Mouse (Mus musculus) CH12.LX (cell line): Measurements from ENCODE around the gene Rcc1l. TPM values are rescaled to one million over a fixed set of nuclear protein-coding genes. Genes with fewer than 3 reads are reported as not detected.

Experiments used
- DNase-seq: peaks from one replicate; pipeline ENCODE4 v3.0.0-alpha.2; 2013; ENCODE audit errors: extremely low read depth
- H3K27ac ChIP-seq: 2 replicates; pipeline ENCODE4 v1.5.1; 2012; ENCODE audit warnings: low read depth, mild to moderate bottlenecking, control low read depth, moderate library complexity; ENCODE audit not compliant: insufficient read depth
- H3K27me3 ChIP-seq: replicated peaks from 2 replicates; pipeline ENCODE3; 2012; ENCODE audit warnings: inconsistent platforms
- H3K36me3 ChIP-seq, 2 experiments: replicated peaks in 1 of 2; 2 replicates each; pipeline versions ENCODE3 to v1.6.1; 2012; ENCODE audit warnings: inconsistent platforms in 1 of 2, low read length in 1 of 2, mild to moderate bottlenecking in 1 of 2, mixed read lengths in 1 of 2, moderate library complexity in 1 of 2; ENCODE audit not compliant: control insufficient read depth in 1 of 2, insufficient read depth in 1 of 2
- H3K4me1 ChIP-seq, 2 experiments: 2 replicates each; pipeline ENCODE4 v1.6.1; 2012; ENCODE audit warnings: inconsistent platforms in 1 of 2, moderate library complexity in 1 of 2; ENCODE audit not compliant: insufficient read depth in 2 of 2, control insufficient read depth in 1 of 2
- H3K4me2 ChIP-seq: 2 replicates; pipeline ENCODE4 v1.6.1; 2012; ENCODE audit warnings: low read depth, mild to moderate bottlenecking, control low read depth; ENCODE audit not compliant: poor library complexity, insufficient read depth, severe bottlenecking
- H3K4me3 ChIP-seq, 3 experiments: fragments of 150-350 bp in 1 of 3; sonication (generic) in 1 of 3; replicated peaks in 1 of 3; 2 replicates each; pipeline versions ENCODE3 to v1.5.1; 2011 to 2012; ENCODE audit warnings: low read depth in 2 of 3, low read length in 2 of 3, mild to moderate bottlenecking in 2 of 3, moderate library complexity in 2 of 3, control low read depth in 1 of 3, improper control_type of control experiment in 1 of 3, inconsistent platforms in 1 of 3, mixed read lengths in 1 of 3; ENCODE audit not compliant: poor library complexity in 1 of 3
- H3K79me2 ChIP-seq: replicated peaks from 2 replicates; pipeline ENCODE4 v1.6.1; 2012; ENCODE audit warnings: mild to moderate bottlenecking, moderate library complexity; ENCODE audit not compliant: control insufficient read depth, poor library complexity, insufficient read depth, severe bottlenecking; ENCODE audit errors: extremely low read depth
- H3K9ac ChIP-seq: 2 replicates; pipeline ENCODE4 v1.6.1; 2012; ENCODE audit warnings: low read depth, mild to moderate bottlenecking, control low read depth, moderate library complexity; ENCODE audit not compliant: insufficient read depth
- H3K9me3 ChIP-seq: replicated peaks from 2 replicates; pipeline ENCODE3; 2012; ENCODE audit warnings: low read length, inconsistent platforms, mixed read lengths
- BHLHE40 ChIP-seq: IDR thresholded peaks from 2 replicates; pipeline ENCODE4 v1.6.1; 2011; ENCODE audit warnings: mild to moderate bottlenecking, low read depth, low read length, improper control_type of control experiment
- E2F4 ChIP-seq: IDR thresholded peaks from 2 replicates; pipeline ENCODE4 v1.6.1; 2011; ENCODE audit warnings: low read depth, low read length, improper control_type of control experiment; ENCODE audit not compliant: insufficient replicate concordance
- ETS1 ChIP-seq: conservative IDR thresholded peaks from 2 replicates; pipeline ENCODE4 v1.6.1; 2012; ENCODE audit warnings: low read depth, mild to moderate bottlenecking, inconsistent platforms, low read length, improper control_type of control experiment, moderate library complexity
- GABPA ChIP-seq: IDR thresholded peaks from 2 replicates; pipeline ENCODE4 v1.6.1; 2012; ENCODE audit warnings: low read depth, low read length, improper control_type of control experiment, inconsistent platforms; ENCODE audit not compliant: insufficient replicate concordance
- HCFC1 ChIP-seq: IDR thresholded peaks from 2 replicates; pipeline ENCODE4 v1.6.1; 2012; ENCODE audit warnings: low read depth, mild to moderate bottlenecking, inconsistent platforms, low read length, improper control_type of control experiment
- KAT2A ChIP-seq: IDR thresholded peaks from 2 replicates; pipeline ENCODE4 v1.6.1; 2012; ENCODE audit warnings: low read length, improper control_type of control experiment, inconsistent platforms; ENCODE audit not compliant: insufficient replicate concordance
- MAFK ChIP-seq: IDR thresholded peaks from 2 replicates; pipeline ENCODE4 v1.6.1; 2011; ENCODE audit warnings: low read length, improper control_type of control experiment; ENCODE audit not compliant: insufficient replicate concordance
- MAZ ChIP-seq: IDR thresholded peaks from 2 replicates; pipeline ENCODE4 v1.6.1; 2012; ENCODE audit warnings: low read depth, mild to moderate bottlenecking, inconsistent platforms, low read length, improper control_type of control experiment, moderate library complexity
- MXI1 ChIP-seq: IDR thresholded peaks from 2 replicates; pipeline ENCODE4 v1.6.1; 2011; ENCODE audit warnings: mild to moderate bottlenecking, low read depth, low read length, improper control_type of control experiment
- PAX5 ChIP-seq: IDR thresholded peaks from 2 replicates; pipeline ENCODE4 v1.6.1; 2012; ENCODE audit warnings: low read length, inconsistent platforms, mixed read lengths
- POLR2A ChIP-seq: IDR thresholded peaks from 2 replicates; pipeline ENCODE4 v1.6.1; 2011; ENCODE audit warnings: low read depth, mild to moderate bottlenecking, improper control_type of control experiment, low read length
- POLR2AphosphoS2 ChIP-seq: IDR thresholded peaks from 2 replicates; pipeline ENCODE4 v1.6.1; 2011; ENCODE audit warnings: low read depth, low read length, improper control_type of control experiment
- RCOR1 ChIP-seq: conservative IDR thresholded peaks from 2 replicates; pipeline ENCODE4 v1.6.1; 2012; ENCODE audit warnings: low read depth, mild to moderate bottlenecking, inconsistent platforms, low read length, improper control_type of control experiment
- SIN3A ChIP-seq: IDR thresholded peaks from 2 replicates; pipeline ENCODE4 v1.6.1; 2012; ENCODE audit warnings: low read length, improper control_type of control experiment, inconsistent platforms
- TBP ChIP-seq: conservative IDR thresholded peaks from 2 replicates; pipeline ENCODE4 v1.6.1; 2011; ENCODE audit warnings: low read depth, low read length, improper control_type of control experiment
- dilution Hi-C: fragments of 300-500 bp; cut with MboI; formaldehyde crosslinking; loops from 2 replicates; pipeline ENCODE4 v1.14.3; 2020; ENCODE audit warnings: low sequenced_read_pairs; ENCODE audit not compliant: extremely low pct_unique_long_range_greater_than_20kb, extremely low pct_ligation_motif_present
- in situ Hi-C: fragments of 300-500 bp; cut with MboI; formaldehyde crosslinking; loops from 3 replicates; pipeline ENCODE4 v1.14.3; 2019; ENCODE audit warnings: low sequenced_read_pairs, low pct_ligation_motif_present, low pct_unique_long_range_greater_than_20kb, mixed read lengths
- polyA plus RNA-seq: library from polyadenylated mRNA; unstranded; fragments of >175 nt; gene quantifications from 2 replicates; pipeline ENCODE4 v1.2.1, GENCODE M21; 2012; ENCODE audit warnings: low read depth; ENCODE audit not compliant: insufficient read length
- total RNA-seq, 2 experiments: library from RNA; depleted of rRNA; stranded (reverse); fragments of 300-350 nt in 1 of 2; fragments of >200 nt in 1 of 2; gene quantifications; 2 replicates each; pipeline ENCODE4 v1.2.3; 2012 to 2014

Gene Rcc1l
- total and polyA plus RNA-seq, 3 experiments: 24.6 to 42.7 (median 31.0) TPM

DNA sequence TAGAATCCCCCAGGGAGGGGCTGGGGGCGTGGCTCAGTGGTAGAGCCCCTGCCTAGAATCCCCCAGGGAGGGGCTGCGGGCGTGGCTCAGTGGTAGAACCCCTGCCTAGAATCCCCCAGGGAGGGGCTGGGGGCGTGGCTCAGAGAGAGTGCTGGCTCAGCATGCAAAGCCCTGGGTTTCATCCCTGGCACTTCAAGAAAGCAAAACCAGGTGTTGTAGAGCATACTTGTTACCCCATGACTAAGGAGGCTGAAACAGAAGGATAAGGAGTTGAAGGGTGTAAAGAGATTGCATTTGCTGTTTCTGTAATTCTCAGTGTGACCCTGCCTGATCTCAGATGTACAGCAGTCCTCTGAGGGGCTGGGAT lies 54.7 kb downstream of the Rcc1l start:
- Histone ChIP-seq H3K4me2 (no peak overlapping the region), H3K9ac (no peak overlapping the region), H3K36me3 (peaks cover 0 to 20% of the 10 kb centered on the region in 2 experiments), H3K27me3 (no peaks in the 10 kb centered on the region), H3K27ac (no peak overlapping the region), H3K4me1 (peaks cover 14 to 60% of the 10 kb centered on the region in 2 experiments), H3K4me3 (no peak overlapping the region), H3K9me3 (peaks cover 6% of the 10 kb centered on the region), H3K79me2 (no peaks in the 10 kb centered on the region)
- dilution Hi-C loops: no loop called here
- peak; percentile 65 for DNase-seq
- TF ChIP-seq GABPA (no peak), HCFC1 (no peak), MAFK (peak; percentile 74; the same call in 1 of the 2 replicates), KAT2A (0 out of 2 replicates have a peak, but pooled peaks have one; percentile 43)
- in situ Hi-C loops: no loop called here

DNA sequence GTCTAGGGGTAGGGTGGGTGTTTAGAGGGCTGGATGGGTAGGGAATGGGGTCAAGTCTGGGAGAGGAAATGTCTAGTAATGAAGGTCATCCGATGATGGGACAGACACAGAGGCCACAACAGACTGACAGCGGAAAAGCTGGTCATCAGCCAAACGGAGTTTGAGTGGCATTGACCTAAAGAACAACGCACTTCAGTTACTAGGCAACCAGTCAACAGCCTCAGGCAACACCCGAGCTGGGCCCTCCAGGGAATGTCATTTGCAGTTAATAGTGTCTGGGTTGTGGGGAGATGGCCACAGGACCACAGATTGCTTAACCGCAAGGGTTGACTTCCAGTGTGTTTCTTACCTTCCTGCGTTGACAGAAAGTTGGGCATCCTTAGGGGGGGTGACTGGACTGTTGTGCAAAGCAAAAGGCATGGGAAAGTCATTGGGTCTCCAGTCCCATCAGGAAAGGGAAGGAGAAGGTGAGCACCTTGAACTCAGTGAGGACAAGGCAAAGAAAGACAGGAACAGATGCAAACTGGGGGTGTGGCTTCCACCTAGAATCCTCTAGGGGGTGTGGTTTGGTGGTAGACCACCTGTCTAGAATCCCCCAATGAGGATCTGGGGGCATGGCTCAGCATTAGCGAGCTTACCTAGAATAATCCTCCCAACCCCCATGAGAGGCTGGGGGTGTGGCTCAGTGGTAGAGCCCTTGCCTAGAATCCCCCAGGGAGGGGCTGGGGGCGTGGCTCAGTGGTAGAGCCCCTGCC lies 55.3 kb downstream of the Rcc1l start:
- Histone ChIP-seq H3K27me3 (no peaks in the 10 kb centered on the region), H3K36me3 (peaks cover 0 to 16% of the 10 kb centered on the region in 2 experiments), H3K4me2 (no peak overlapping the region), H3K4me3 (no peak overlapping the region), H3K79me2 (no peaks in the 10 kb centered on the region), H3K9ac (no peak overlapping the region), H3K27ac (no peak overlapping the region), H3K4me1 (peaks cover 14 to 62% of the 10 kb centered on the region in 2 experiments), H3K9me3 (peaks cover 2% of the 10 kb centered on the region)
- dilution Hi-C loops (no loop called here), in situ Hi-C loops (no loop called here)
- no peak for TF ChIP-seq POLR2AphosphoS2
- no peak for TF ChIP-seq ETS1
- TF ChIP-seq MAZ: no peak
- TF ChIP-seq TBP: no peak
- TF ChIP-seq E2F4: no peak
- no peak for TF ChIP-seq MXI1
- TF ChIP-seq POLR2A: no peak
- TF ChIP-seq BHLHE40: no peak
- TF ChIP-seq SIN3A: no peak
- TF ChIP-seq PAX5: no peak
- TF ChIP-seq RCOR1: no peak
- DNase-seq: peak; percentile 90
